ENCODE assay signal across 11 mouse cellular contexts in the genomic region with DNA sequence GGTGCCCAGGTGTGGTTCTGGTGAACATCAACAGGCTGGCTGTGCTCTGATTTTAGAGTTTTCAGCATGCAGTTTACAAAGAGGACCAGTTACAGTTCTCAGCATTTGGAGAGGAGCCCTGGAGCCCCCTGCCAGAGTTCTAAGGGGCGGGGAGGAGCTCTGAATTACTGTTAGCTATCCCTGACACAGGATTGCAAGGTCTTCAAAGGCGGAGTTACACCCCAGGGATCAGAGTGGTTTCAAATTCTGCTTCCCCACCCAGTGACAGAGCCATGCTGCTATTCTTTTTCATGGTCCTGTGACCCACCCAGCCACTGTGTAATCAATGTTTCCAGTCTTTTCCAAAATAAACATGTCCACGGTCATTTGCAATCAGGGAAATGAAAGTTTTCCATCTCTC.
DNase-seq lines count a peak whose midpoint lies in the region; ATAC-seq lines count a peak whose summit lies in the region.
"Had no signal": no experiment of that assay in that cellular context is flagged by ENCODE, and none has a peak within 500 bp of the region (broad histone marks: within the 10 kb centered on the region; RNA-seq: fewer than 3 reads in every experiment).

No protein-coding gene starts in this region.

- DNase-seq in heart, adult 11 months, result peak; percentile 96
- no peak for DNase-seq in heart, postnatal 25 days (ENCODE audit: low spot score)
- DNase-seq in midbrain, embryonic 14.5 days, result peak; percentile 26
- DNase-seq in midbrain, embryonic 11.5 days (ENCODE audit: low spot score, missing footprints), result no peak
- DNase-seq in gastrocnemius, postnatal 25 days, result peak; percentile 68
- no peak for DNase-seq in spleen, postnatal 10 days (ENCODE audit: low spot score in 2 of 2)
- no peak for DNase-seq in spleen, adult 12 weeks (ENCODE audit: low spot score)
- DNase-seq: cerebellum, adult 8-10 months had no signal

- no peak for ATAC-seq in midbrain, embryonic 14.5 days (ENCODE audit: low FRiP score, low TSS enrichment)
- no peak for ATAC-seq in midbrain, embryonic 11.5 days (ENCODE audit: low FRiP score)
- no peak for ATAC-seq in cerebellum, adult (ENCODE audit: insufficient number of reproducible peaks, low FRiP score, low TSS enrichment)

- no peaks in the 10 kb centered on the region for H3K4me1 ChIP-seq in midbrain, embryonic 14.5 days (ENCODE audit: control insufficient read depth, insufficient read depth, low read length)
- H3K4me1 ChIP-seq in midbrain, embryonic 11.5 days (ENCODE audit: control insufficient read depth, insufficient read depth, low read length), result peaks cover 5% of the 10 kb centered on the region; the same call in 1 of the 2 replicates

- H3K9ac ChIP-seq in midbrain, embryonic 14.5 days (replicated peaks; ENCODE audit: low read length), result no peak overlapping the region
- no peak overlapping the region for H3K9ac ChIP-seq in midbrain, embryonic 11.5 days (ENCODE audit: low read length)
- H3K9ac ChIP-seq: midbrain, embryonic 13.5 days had no signal

- H3K9me3 ChIP-seq in midbrain, embryonic 14.5 days (ENCODE audit: control insufficient read depth, low read length), result no peaks in the 10 kb centered on the region
- no peaks in the 10 kb centered on the region for H3K9me3 ChIP-seq in midbrain, embryonic 11.5 days (ENCODE audit: control insufficient read depth, low read length)

- intact Hi-C loops in heart, postnatal 25 days (cut with DNase I), result no loop called here

- WGBS in midbrain, embryonic 14.5 days, result 17% methylated on average over 3 of the region's 3 CpGs
- WGBS in midbrain, embryonic 11.5 days, result 26% methylated on average over 3 of the region's 3 CpGs

- no peaks in the 10 kb centered on the region for H3K36me3 ChIP-seq in midbrain, embryonic 14.5 days (ENCODE audit: control insufficient read depth, insufficient read depth, low read length)
- H3K36me3 ChIP-seq in midbrain, embryonic 11.5 days (ENCODE audit: control insufficient read depth, insufficient read depth, low read length), result no peaks in the 10 kb centered on the region
- H3K36me3 ChIP-seq: midbrain, embryonic 13.5 days had no signal

- H3K27me3 ChIP-seq in midbrain, embryonic 14.5 days (ENCODE audit: control insufficient read depth, insufficient read depth, low read length), result no peaks in the 10 kb centered on the region
- H3K27me3 ChIP-seq in midbrain, embryonic 11.5 days (ENCODE audit: control insufficient read depth, insufficient read depth, low read length), result no peaks in the 10 kb centered on the region
- H3K27me3 ChIP-seq: midbrain, embryonic 13.5 days had no signal

- H3K4me2 ChIP-seq in midbrain, embryonic 14.5 days (ENCODE audit: low read length), result no peak overlapping the region
- no peak overlapping the region for H3K4me2 ChIP-seq in midbrain, embryonic 11.5 days
- H3K4me2 ChIP-seq: liver, embryonic 11.5 days; midbrain, embryonic 13.5 days had no signal

- no peak overlapping the region for H3K4me3 ChIP-seq in midbrain, embryonic 14.5 days (replicated peaks; ENCODE audit: low read depth, low read length)
- H3K4me3 ChIP-seq in midbrain, embryonic 11.5 days (ENCODE audit: low read depth, low read length), result no peak overlapping the region
- H3K4me3 ChIP-seq: midbrain, embryonic 13.5 days had no signal

- H3K27ac ChIP-seq in midbrain, embryonic 14.5 days (replicated peaks; ENCODE audit: low read depth, low read length), result no peak overlapping the region
- no peak overlapping the region for H3K27ac ChIP-seq in midbrain, embryonic 11.5 days (ENCODE audit: low read depth, low read length)

Comparison
In these comparisons a context has a peak if more than half of its experiments do, and no peak if none do; other contexts are left out.
1. DNase-seq: peak in heart, adult 11 months (single experiment), midbrain, embryonic 14.5 days (single experiment) and gastrocnemius, postnatal 25 days (single experiment); none in heart, postnatal 25 days (single experiment), midbrain, embryonic 11.5 days (single experiment), spleen, postnatal 10 days (0 of 2) and spleen, adult 12 weeks (single experiment).